Mouse (Mus musculus) urinary bladder, postnatal 14 days (tissue): Measurements from ENCODE around the gene Klf12.

Experiments
- DNase-seq: peaks from one replicate; pipeline ENCODE4 v3.0.0; 2021; ENCODE audit warnings: low spot score

Gene Klf12

DNA sequence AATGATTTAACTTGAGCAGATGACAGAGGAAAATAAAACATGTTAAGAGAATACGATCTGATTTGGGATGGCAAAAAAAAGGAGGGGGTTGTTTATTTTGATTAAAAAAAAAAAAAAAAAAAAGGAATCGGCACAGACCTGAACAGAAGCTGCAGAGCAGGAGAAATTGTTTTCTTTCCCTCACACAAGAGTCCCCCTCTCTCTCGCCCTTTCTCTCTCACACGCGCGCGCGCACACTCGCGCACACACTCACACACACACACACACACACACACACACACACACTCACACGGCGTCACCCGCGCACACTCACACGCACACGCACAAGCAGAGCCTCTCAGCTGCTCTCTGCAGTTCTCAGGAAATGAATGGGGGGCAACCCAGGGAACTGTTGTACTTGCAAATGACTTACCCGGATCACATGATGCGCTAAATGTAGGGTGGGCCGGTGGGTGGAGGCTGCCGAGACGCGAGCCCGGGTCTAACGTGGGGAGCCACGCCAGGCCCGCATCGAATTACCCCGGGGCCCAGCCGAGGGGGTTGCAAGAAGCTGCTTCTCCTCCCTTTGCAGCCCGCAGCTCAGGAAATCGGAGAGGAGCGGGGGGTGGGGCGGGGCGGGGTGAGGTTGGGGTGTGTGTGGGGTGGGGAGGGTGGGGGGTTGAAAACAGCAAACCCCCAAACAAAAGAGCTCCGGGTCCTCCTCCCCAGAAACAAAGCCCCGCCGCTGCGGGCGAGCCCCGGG is at the start of gene Klf12:
Gene Klf12 (minus strand): TSS at position 561 of the 742 bp plus-strand sequence.
- peak; percentile 67 for DNase-seq

DNA sequence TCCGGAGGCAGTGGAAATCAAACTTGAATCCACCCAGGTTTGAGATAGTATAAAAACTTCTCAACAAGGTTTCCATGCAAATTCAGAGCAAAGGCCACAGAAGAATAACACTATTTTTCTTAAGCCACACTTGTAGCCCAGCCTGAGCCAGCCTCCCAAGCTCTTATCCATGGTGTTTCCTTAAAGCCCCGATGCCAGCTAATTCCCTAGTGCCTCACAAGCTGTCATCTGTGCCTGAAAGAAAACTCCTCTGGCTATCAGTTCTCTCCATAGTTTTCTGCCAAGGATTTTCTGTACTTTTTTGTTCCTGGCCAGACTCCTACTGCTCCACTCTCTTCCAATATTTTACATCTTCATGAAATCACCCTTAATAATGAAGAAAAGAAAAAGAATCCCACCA is 48.9 kb upstream of the Klf12 start:
- peak; percentile 21 for DNase-seq

- DNase-seq = no peak
Measured at GRCm38 (mm10) chr14:100328602-100329276, 44.3 kb upstream of the Klf12 start.

GRCm38 (mm10) chr14:100324303-100324702 is 39.8 kb upstream of the Klf12 start:
- no peak for DNase-seq

DNA sequence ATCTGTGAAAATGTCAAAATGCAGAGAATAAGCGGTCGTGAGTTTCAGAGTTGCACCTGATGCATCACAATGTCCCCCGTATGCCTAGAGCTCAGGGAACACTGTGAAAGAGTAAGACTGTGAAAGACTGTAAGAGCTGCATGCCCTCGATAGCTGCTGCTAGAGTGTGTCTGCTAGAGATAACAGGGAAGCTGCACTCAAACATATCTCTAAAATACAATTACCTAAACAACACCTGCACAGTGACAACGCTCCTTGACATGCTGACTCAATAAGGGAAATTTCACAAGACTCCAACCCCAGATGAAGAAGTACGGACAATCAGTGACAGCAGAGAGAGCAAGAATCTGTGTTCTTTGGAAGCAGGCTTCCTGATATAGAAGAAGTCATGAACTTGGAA is 37.5 kb upstream of the Klf12 start:
- no peak for DNase-seq

DNA sequence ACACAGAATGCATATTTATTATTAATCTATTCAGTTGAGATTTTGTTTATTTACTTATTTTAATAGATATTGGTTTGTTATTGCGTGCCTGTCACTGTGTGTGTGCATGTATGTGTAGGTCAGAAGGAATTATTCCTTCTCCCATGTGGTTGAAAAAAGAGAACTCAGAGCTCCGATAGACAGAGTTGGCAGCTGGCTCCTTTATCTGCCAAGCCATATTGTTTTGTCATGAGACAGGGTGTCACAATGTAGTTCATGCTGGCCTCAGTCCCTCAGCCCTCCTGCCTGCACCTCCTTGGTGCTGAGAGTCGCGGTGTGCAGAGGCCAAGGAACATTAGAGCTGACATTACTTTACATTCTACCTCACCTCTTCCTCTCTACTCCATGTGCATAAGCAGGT is 32.3 kb upstream of the Klf12 start:
- no peak for DNase-seq

GRCm38 (mm10) chr14:100314099-100314498 is 29.6 kb upstream of the Klf12 start:
- no peak for DNase-seq

- no peak for DNase-seq
Measured at GRCm38 (mm10) chr14:100300905-100301304, 16.4 kb upstream of the Klf12 start.

DNA sequence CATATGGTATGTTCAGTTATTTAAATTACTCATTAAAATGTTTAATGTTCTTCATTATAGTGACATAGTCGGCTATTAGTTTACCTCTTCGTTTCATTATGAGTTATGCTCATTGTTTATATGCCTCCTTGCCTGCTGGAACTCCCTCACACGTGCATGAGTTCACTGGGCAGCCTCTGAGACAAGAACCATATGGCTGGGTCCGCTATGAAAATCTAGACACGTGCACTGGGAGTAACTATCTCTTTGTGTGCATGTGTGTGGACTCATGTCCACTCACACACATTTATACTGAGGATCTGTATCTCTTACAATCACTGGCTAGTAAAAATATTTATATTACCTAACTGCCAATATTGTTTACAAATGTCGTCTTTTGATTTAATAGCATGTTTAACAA is 14.4 kb upstream of the Klf12 start:
- no peak for DNase-seq

DNA sequence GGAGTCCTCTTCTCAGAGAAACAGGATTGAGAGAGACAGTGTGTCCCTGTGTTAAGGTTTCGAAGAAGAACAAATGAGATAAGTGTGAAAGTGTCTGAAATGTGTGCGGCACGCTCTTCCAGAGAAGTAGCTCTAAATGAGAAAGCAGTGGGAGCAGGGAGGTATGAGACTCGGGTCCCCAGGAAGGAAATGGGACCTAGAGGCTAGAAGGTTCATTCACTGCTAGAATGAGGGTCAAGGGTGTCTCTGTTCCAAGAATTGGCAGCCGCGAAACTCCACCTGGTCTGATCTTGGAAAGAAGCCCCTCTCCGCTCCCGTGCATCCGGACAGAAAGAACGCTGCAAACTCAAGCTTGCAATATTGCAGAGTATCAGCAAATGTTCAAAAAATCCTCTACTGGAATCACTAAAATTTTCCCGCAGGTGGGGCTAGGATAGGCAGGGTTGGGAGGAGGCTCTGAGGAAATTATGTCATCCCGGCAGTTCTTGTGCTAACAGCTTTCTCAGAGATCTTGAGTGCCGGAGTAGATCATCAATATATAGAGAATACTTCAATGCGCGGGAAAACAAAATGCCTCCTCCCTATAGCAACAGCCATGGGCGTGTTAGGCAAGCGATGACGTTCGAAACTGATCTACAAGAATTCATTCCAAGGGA is 2.2 kb upstream of the Klf12 start:
- DNase-seq = no peak

- DNase-seq = peak; percentile 49
Measured at GRCm38 (mm10) chr14:100285656-100286585, 1.4 kb upstream of the Klf12 start.

DNA sequence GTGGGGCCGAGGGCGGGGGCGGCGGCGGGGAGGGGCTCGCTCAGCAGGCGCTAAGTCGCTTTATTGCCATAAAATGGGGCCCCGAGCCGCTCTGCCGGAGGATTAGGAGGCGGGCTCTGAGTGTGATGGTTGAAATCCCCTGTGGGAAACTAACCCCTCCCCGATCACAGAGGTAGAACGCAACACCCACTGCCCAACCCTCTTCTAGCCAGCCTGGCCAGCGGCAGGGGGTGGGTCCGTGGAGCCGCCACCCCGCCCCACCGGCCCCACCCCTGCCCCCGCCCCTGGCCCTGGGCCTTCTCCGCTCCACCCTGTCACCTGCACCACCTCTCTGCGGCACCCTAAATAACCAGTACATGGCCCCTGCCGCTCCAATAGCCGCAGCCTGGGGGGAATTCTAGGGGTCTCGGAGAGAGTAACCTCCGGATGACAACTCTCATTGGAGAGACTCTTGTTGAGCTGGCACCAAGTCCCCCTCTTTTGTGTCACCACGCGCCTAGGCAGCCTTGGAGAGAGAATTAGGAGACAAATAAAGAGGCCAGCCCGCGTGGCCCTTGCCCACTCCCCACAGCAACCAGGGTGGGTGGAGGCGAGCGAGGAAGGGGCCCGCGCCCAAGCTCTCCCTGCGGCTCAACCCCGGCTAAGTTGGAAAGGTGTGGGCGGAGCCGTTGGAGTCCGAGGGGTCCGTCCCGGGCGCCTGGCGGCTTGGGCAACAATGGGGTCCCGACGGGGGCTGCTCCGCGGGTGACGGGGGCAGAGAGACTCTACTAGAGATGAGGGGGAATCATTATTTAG is 579 bp upstream of the Klf12 start:
- DNase-seq = peak; percentile 24

DNA sequence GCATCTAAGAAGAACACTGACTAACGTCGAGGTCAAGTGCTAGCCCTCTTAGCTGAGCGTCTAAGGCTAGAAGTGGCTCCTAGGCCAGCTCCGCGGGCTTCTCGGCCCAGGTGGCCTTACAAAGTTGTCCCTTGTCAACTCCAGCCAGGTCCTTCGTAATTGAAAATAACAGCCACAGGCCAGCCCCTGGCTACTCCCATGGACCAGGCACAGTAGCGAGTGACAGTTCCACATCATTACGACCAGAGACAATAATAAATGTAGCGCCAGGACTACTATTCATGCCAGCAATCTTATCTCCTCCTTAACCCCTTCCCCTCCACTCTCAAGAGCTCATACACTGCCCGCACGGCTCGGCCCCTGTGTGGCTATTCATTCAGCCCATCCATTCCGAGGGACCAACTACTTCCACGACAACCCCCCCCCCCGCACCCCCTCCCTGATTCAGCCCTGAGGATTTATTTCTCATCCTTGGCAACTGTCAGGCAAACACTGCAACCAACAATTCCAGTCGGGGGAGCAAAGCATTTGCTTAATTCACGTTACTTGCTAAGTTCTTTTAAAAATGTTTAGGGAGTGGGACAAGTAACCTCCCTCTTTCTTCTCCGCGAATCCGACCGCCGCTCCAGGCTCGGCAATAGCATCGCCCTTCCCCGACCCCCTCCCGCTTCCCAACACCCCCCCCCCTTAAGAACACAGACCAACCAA is 914 bp downstream of the Klf12 start:
- no peak for DNase-seq

GRCm38 (mm10) chr14:100282651-100283050 is 1.8 kb downstream of the Klf12 start:
- DNase-seq = no peak

GRCm38 (mm10) chr14:100281734-100282133 is 2.7 kb downstream of the Klf12 start:
- no peak for DNase-seq

DNA sequence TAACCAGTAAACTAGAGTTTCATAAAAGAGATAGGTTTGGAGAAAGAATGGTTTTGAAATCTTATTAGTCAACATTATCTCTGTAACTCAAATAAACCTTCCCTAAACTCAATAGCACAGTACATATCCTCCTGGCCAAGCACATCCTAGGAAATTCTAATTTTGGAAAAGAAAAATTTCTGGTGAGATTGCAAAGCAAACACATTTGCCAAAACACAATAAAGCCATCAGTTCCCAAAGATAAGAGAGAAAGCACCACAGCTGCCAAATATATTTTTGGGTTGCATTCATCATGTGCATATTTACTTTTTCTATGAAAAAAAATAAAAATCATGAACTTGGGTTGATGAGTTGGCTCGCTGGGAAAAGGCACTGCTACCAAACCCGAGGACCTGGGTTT is 10.3 kb downstream of the Klf12 start:
- DNase-seq = no peak

GRCm38 (mm10) chr14:100260531-100260930 is 23.9 kb downstream of the Klf12 start:
- no peak for DNase-seq

DNA sequence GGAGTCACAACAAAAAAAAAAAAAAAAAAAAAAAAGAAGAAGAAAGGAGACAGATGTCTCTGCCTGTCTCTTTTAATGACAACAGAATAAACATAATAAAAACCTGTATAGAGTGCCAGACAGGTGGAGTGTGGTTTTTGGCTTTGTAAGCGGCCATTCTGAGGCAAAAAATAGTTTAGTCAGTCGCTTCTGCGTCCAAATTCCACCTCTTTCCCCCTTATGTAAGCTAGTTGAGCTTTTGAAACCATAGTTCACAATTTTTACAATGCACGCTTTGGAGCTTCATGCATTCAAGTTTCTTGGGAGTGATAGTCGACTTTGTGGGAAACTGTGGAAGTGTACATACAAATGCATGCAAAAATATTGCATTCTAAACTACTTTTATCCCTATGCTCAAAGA is 41.4 kb downstream of the Klf12 start:
- no peak for DNase-seq

GRCm38 (mm10) chr14:100239874-100240273 is 44.6 kb downstream of the Klf12 start:
- DNase-seq = no peak

DNA sequence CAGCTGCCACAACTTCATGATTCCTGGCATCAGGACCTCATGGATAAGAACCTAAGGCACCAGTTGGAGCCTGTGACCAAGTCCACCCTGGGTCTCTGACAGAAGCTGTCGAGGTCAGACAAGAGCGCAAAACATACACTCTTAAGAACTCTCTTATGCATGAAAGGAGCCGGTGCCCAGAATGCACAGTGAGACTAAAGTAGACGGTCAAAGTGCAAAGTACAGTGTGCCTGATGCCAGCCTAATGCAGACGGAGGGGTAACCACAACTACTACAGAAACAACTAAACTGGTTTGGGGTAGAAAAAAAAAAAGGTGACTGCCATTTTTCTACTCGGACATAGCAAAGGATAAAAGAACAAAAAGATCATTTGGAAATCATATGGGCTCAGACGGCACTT is 47.7 kb downstream of the Klf12 start:
- DNase-seq = no peak

GRCm38 (mm10) chr14:100235746-100236145 is 48.7 kb downstream of the Klf12 start:
- no peak for DNase-seq
